Mouse (Mus musculus) left cerebral cortex, adult 8-10 months (tissue): ENCODE results near the gene Ifrd2. TPM values are rescaled to one million over a fixed set of nuclear protein-coding genes. Genes with fewer than 3 reads are reported as not detected.
"Not testable (repeated sequence)": the region's sequence is repeated elsewhere in the genome, so short reads cannot be mapped to it uniquely, and the experiment has no call there.

Source experiments
- DNase-seq, 2 experiments: peaks; one replicate each; pipeline ENCODE4 v3.0.0; 2022; ENCODE audit warnings: low spot score in 2 of 2
- total RNA-seq, 4 experiments: library from RNA; stranded (reverse); gene quantifications; 2 replicates each; pipeline ENCODE4 v1.2.4; 2022

The Ifrd2 gene
- total RNA-seq, 4 experiments from 2014 or later = 11.3 to 15.5 (median 15.3) TPM

- no peak for DNase-seq
Measured at GRCm38 (mm10) chr9:107551890-107552355, 35.5 kb upstream of the Ifrd2 start.

- no peak for DNase-seq
Measured at GRCm38 (mm10) chr9:107552690-107553393, 34.6 kb upstream of the Ifrd2 start.

GRCm38 (mm10) chr9:107553541-107554318 lies 33.7 kb upstream of the Ifrd2 start:
- no peak for DNase-seq

GRCm38 (mm10) chr9:107554319-107554825 lies 33.1 kb upstream of the Ifrd2 start:
- DNase-seq = peak; percentile 84 to 95

- no peak for DNase-seq
Measured at GRCm38 (mm10) chr9:107555031-107555457, 32.4 kb upstream of the Ifrd2 start.

GRCm38 (mm10) chr9:107555701-107556100 lies 31.7 kb upstream of the Ifrd2 start:
- DNase-seq = no peak

GRCm38 (mm10) chr9:107556346-107556745 lies 31.1 kb upstream of the Ifrd2 start:
- DNase-seq = no peak

- peak; percentile 82 to 96 for DNase-seq
Measured at GRCm38 (mm10) chr9:107563029-107563581, 24.3 kb upstream of the Ifrd2 start, which contains the start of gene Tusc2. TSS of gene Tusc2 (plus strand) at chr9:107563255.

GRCm38 (mm10) chr9:107565556-107565955 lies 21.9 kb upstream of the Ifrd2 start:
- DNase-seq = not testable (repeated sequence)

GRCm38 (mm10) chr9:107566041-107566709 lies 21.3 kb upstream of the Ifrd2 start:
- DNase-seq = peak in 1 of 2 experiments; percentile 69

- DNase-seq = no peak
Measured at GRCm38 (mm10) chr9:107566855-107567254, 20.6 kb upstream of the Ifrd2 start.

- no peak for DNase-seq
Measured at GRCm38 (mm10) chr9:107567702-107568319, 19.6 kb upstream of the Ifrd2 start, which contains the start of gene Hyal2. TSS of gene Hyal2 (plus strand) at chr9:107567945.

GRCm38 (mm10) chr9:107568331-107569261 lies 18.8 kb upstream of the Ifrd2 start:
- DNase-seq = peak; percentile 75 to 79

- DNase-seq = no peak
Measured at GRCm38 (mm10) chr9:107569270-107569669, 18.2 kb upstream of the Ifrd2 start.

- DNase-seq = no peak
Measured at GRCm38 (mm10) chr9:107570016-107570415, 17.4 kb upstream of the Ifrd2 start.

GRCm38 (mm10) chr9:107570845-107571244 lies 16.6 kb upstream of the Ifrd2 start:
- DNase-seq = no peak

GRCm38 (mm10) chr9:107571534-107572326 lies 15.7 kb upstream of the Ifrd2 start:
- no peak for DNase-seq

GRCm38 (mm10) chr9:107572327-107572662 lies 15.1 kb upstream of the Ifrd2 start:
- no peak for DNase-seq

GRCm38 (mm10) chr9:107573774-107574173 lies 13.7 kb upstream of the Ifrd2 start:
- not testable (repeated sequence) for DNase-seq
